Mouse (Mus musculus): Measurements from ENCODE around the gene Chrd. TPM values are rescaled to one million over a fixed set of nuclear protein-coding genes. Genes with fewer than 3 reads are reported as not detected.

Chrd gene
- polyA plus RNA-seq, 1 experiment from 2014 or later: 8.5 TPM

DNA sequence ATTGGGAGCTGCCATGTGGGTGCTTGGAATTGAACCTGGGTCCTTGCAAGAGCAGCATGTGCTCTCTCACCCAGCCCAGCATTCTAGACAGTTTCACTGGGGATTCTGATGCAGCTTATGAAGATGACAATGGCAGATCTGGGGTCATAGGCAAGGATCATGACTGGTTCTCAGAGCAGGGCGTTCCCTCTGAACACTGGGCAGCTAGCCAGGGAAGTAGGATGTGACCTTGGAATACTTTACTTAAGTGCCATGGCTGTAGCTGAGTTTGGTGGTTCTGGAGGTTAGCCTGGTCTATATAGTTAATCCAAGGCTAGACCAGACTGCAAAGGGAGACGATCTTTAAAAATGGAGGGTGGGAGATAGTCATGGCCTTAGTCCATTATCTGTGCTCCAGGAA, 51.0 kb downstream of the Chrd start:
- Histone ChIP-seq H3K4me3 (replicated peaks) (no peak overlapping the region), H3K4me1 (no peaks in the 10 kb centered on the region), H3K36me3 (no peaks in the 10 kb centered on the region), H3K27ac (replicated peaks) (no peak overlapping the region), H3K27me3 (no peaks in the 10 kb centered on the region), H3K9ac (no peak overlapping the region), H3K9me3 (replicated peaks) (no peaks in the 10 kb centered on the region), H3K4me2 (replicated peaks) (no peak overlapping the region)
- ATAC-seq (ENCODE audit: insufficient number of reproducible peaks, low FRiP score, low TSS enrichment, low read depth): no peak
- 87% methylated on average over 2 of the region's 2 CpGs for WGBS

DNA sequence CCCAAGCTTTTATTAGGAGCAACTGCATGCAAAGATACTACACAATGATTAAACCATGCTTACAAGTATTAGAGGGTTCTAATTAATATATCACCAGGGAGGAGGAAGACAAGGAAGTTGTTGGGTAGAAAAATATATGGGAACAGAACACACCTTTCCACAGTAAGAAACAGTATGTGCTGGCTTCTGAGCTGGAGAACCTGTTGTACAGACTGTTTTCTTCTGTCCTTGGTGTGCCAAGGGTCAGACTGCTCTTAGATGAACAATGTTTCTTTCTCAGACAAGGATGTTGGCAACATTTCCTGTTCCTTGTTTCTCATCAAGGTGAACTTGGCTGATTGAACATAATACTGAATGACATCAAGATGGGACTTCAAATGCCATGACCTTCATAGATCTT, 51.8 kb downstream of the Chrd start:
- no peak overlapping the region for H3K4me3 ChIP-seq (replicated peaks)
- H3K36me3 ChIP-seq: no peaks in the 10 kb centered on the region
- H3K9me3 ChIP-seq (replicated peaks): no peaks in the 10 kb centered on the region
- no peaks in the 10 kb centered on the region for H3K4me1 ChIP-seq
- H3K4me2 ChIP-seq (replicated peaks): no peak overlapping the region
- no peak overlapping the region for H3K27ac ChIP-seq (replicated peaks)
- ATAC-seq (ENCODE audit: insufficient number of reproducible peaks, low FRiP score, low TSS enrichment, low read depth): no peak
- no peak overlapping the region for H3K9ac ChIP-seq
- no peaks in the 10 kb centered on the region for H3K27me3 ChIP-seq

GRCm38 (mm10) chr16:20786556-20786955, 53.6 kb downstream of the Chrd start:
- H3K36me3 ChIP-seq: no peaks in the 10 kb centered on the region
- H3K4me2 ChIP-seq (replicated peaks): no peak overlapping the region
- 75% methylated on average over 6 of the region's 6 CpGs for WGBS
- ATAC-seq (ENCODE audit: insufficient number of reproducible peaks, low FRiP score, low TSS enrichment, low read depth): no peak; the same call in 1 of the 2 replicates
- no peak overlapping the region for H3K9ac ChIP-seq
- H3K27ac ChIP-seq (replicated peaks): no peak overlapping the region
- H3K27me3 ChIP-seq: no peaks in the 10 kb centered on the region
- H3K4me3 ChIP-seq (replicated peaks): no peak overlapping the region
- no peaks in the 10 kb centered on the region for H3K9me3 ChIP-seq (replicated peaks)
- no peaks in the 10 kb centered on the region for H3K4me1 ChIP-seq

DNA sequence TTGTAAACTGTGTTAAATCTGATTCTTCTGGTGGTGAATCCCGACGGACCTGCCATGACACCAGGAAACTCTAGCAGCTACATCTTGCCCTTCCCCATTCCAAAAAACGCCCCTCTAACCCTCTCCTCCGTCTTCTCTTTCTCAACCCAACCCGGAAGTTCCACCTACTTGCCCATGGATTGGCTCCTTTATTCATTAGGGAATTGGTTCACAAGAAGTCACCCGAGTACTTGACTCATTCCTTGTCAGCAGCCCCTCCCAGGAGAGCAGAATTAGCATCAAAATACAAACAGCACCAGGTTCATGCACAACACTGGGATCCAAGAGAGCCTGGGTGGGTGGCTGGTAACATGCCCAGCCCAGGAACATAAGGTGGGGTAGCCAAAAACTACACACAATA, 58.9 kb downstream of the Chrd start:
- no peak for ATAC-seq (ENCODE audit: insufficient number of reproducible peaks, low FRiP score, low TSS enrichment, low read depth)
- WGBS: 60% methylated on average over 6 of the region's 6 CpGs
- Histone ChIP-seq H3K4me3 (replicated peaks) (no peak overlapping the region), H3K9ac (no peak overlapping the region), H3K36me3 (no peaks in the 10 kb centered on the region), H3K27ac (replicated peaks) (no peak overlapping the region), H3K9me3 (replicated peaks) (no peaks in the 10 kb centered on the region), H3K27me3 (no peaks in the 10 kb centered on the region), H3K4me1 (no peaks in the 10 kb centered on the region), H3K4me2 (replicated peaks) (no peak overlapping the region)

Other genes with a start within 250 kb of the Chrd start
- 92.9 and 95.2 TPM in 2 replicates for gene Eif2b5, start 234.3 kb upstream of the Chrd start, polyA plus RNA-seq (2015; fragmentation: Nextera tagmentation; extraction: Ambion mirVana)
- 26.0 and 31.0 TPM in 2 replicates for gene Dvl3, start 216.1 kb upstream of the Chrd start, polyA plus RNA-seq (2015; fragmentation: Nextera tagmentation; extraction: Ambion mirVana)
- 562 and 584 TPM in 2 replicates for gene Ap2m1, start 197.6 kb upstream of the Chrd start, polyA plus RNA-seq (2015; fragmentation: Nextera tagmentation; extraction: Ambion mirVana)
- gene Abcf3, start 184.6 kb upstream of the Chrd start, polyA plus RNA-seq (2015; fragmentation: Nextera tagmentation; extraction: Ambion mirVana): 65.0 and 70.2 TPM in 2 replicates
- gene Vwa5b2, start 143.7 kb upstream of the Chrd start, polyA plus RNA-seq (2015; fragmentation: Nextera tagmentation; extraction: Ambion mirVana): 2.4 and 4.9 TPM in 2 replicates
- 29.2 and 31.3 TPM in 2 replicates for gene Eef1akmt4, start 121.5 kb upstream of the Chrd start, polyA plus RNA-seq (2015; fragmentation: Nextera tagmentation; extraction: Ambion mirVana)
- not detected in 2 replicates for gene Gm49333, start 121.5 kb upstream of the Chrd start, polyA plus RNA-seq (2015; fragmentation: Nextera tagmentation; extraction: Ambion mirVana)
- 36.3 and 39.4 TPM in 2 replicates for gene Alg3, start 121.4 kb upstream of the Chrd start, polyA plus RNA-seq (2015; fragmentation: Nextera tagmentation; extraction: Ambion mirVana)
- gene Camk2n2, start 111.8 kb upstream of the Chrd start, polyA plus RNA-seq (2015; fragmentation: Nextera tagmentation; extraction: Ambion mirVana): 1.7 and 1.9 TPM in 2 replicates
- gene Ece2, start 103.3 kb upstream of the Chrd start, polyA plus RNA-seq (2015; fragmentation: Nextera tagmentation; extraction: Ambion mirVana): 7.3 and 8.2 TPM in 2 replicates
- gene Psmd2, start 81.5 kb upstream of the Chrd start, polyA plus RNA-seq (2015; fragmentation: Nextera tagmentation; extraction: Ambion mirVana): 293 and 297 TPM in 2 replicates
- 177 and 188 TPM in 2 replicates for gene Eif4g1, start 64.8 kb upstream of the Chrd start, polyA plus RNA-seq (2015; fragmentation: Nextera tagmentation; extraction: Ambion mirVana)
- 14.0 and 15.3 TPM in 2 replicates for gene Fam131a, start 39.9 kb upstream of the Chrd start, polyA plus RNA-seq (2015; fragmentation: Nextera tagmentation; extraction: Ambion mirVana)
- 90.0 and 100 TPM in 2 replicates for gene Polr2h, start 15.5 kb upstream of the Chrd start, polyA plus RNA-seq (2015; fragmentation: Nextera tagmentation; extraction: Ambion mirVana)
- 15.6 and 16.0 TPM in 2 replicates for gene Clcn2, start 15.4 kb upstream of the Chrd start, polyA plus RNA-seq (2015; fragmentation: Nextera tagmentation; extraction: Ambion mirVana)
- gene Thpo, start 1.4 kb downstream of the Chrd start, polyA plus RNA-seq (2015; fragmentation: Nextera tagmentation; extraction: Ambion mirVana): 1.3 and 1.6 TPM in 2 replicates

Measured in embryonic facial prominence, embryonic 15.5 days (tissue).